24 mouse cellular contexts compared by ENCODE assay signal in genomic region chr2:60337937-60338336, GRCm38 (mm10). TPM values are rescaled to one million over a fixed set of nuclear protein-coding genes. Genes with fewer than 3 reads are reported as not detected.
DNase-seq lines count a peak whose midpoint lies in the region; ATAC-seq lines count a peak whose summit lies in the region.
"Had no signal": no experiment of that assay in that cellular context is flagged by ENCODE, and none has a peak within 500 bp of the region (broad histone marks: within the 10 kb centered on the region; RNA-seq: fewer than 3 reads in every experiment).

No protein-coding gene starts in this region.

- no peak overlapping the region for H3K27ac ChIP-seq in heart, embryonic 13.5 days (replicated peaks)
- no peak overlapping the region for H3K27ac ChIP-seq in intestine, embryonic 16.5 days (ENCODE audit: low read length)
- H3K27ac ChIP-seq: forebrain, embryonic 10.5 days; gastrocnemius, adult 2 months; hindbrain, embryonic 14.5 days; layer of hippocampus, adult 2 months; liver, embryonic 12.5 days; neural tube, embryonic 12.5 days had no signal

- no peaks in the 10 kb centered on the region for H3K9me3 ChIP-seq in heart, embryonic 13.5 days
- H3K9me3 ChIP-seq in intestine, embryonic 16.5 days (ENCODE audit: control insufficient read depth, low read length): no peaks in the 10 kb centered on the region
- H3K9me3 ChIP-seq: forebrain, embryonic 10.5 days; liver, embryonic 12.5 days; neural tube, embryonic 12.5 days had no signal

- H3K27me3 ChIP-seq in heart, embryonic 13.5 days (replicated peaks): no peaks in the 10 kb centered on the region
- H3K27me3 ChIP-seq in intestine, embryonic 16.5 days (replicated peaks; ENCODE audit: control insufficient read depth, insufficient read depth, low read length): no peaks in the 10 kb centered on the region
- H3K27me3 ChIP-seq: liver, embryonic 12.5 days had no signal

- H3K9ac ChIP-seq in heart, embryonic 13.5 days: no peak overlapping the region
- H3K9ac ChIP-seq in intestine, embryonic 16.5 days (ENCODE audit: low read depth, low read length): no peak overlapping the region
- H3K9ac ChIP-seq: hindbrain, embryonic 14.5 days; liver, embryonic 12.5 days; neural tube, embryonic 12.5 days had no signal

- no peaks in the 10 kb centered on the region for H3K36me3 ChIP-seq in heart, embryonic 13.5 days
- H3K36me3 ChIP-seq in intestine, embryonic 16.5 days (ENCODE audit: control insufficient read depth, insufficient read depth, low read length): no peaks in the 10 kb centered on the region
- H3K36me3 ChIP-seq: forebrain, embryonic 10.5 days; liver, embryonic 12.5 days; neural tube, embryonic 12.5 days had no signal

- ATAC-seq in heart, embryonic 13.5 days (ENCODE audit: extremely low read depth, insufficient number of reproducible peaks, low FRiP score, low TSS enrichment): no peak
- no peak for ATAC-seq in intestine, embryonic 16.5 days
- ATAC-seq: liver, embryonic 12.5 days had no signal

- peaks cover 8% of the 10 kb centered on the region; the same call in 1 of the 2 replicates for H3K4me1 ChIP-seq in heart, embryonic 13.5 days
- no peaks in the 10 kb centered on the region for H3K4me1 ChIP-seq in intestine, embryonic 16.5 days (ENCODE audit: control insufficient read depth, insufficient read depth, low read length)
- H3K4me1 ChIP-seq: liver, embryonic 12.5 days; neural tube, embryonic 12.5 days had no signal

- intact Hi-C loops in heart, postnatal 14 days (cut with DNase I): no loop called here
- intact Hi-C loops in gastrocnemius, postnatal 36 days (cut with DNase I): no loop called here

- DNase-seq in heart, postnatal 14 days: no peak
- peak; percentile 16 for DNase-seq in embryo, embryonic 11 days
- DNase-seq in kidney, adult 8-10 months: peak; percentile 22 to 38
- DNase-seq in kidney, postnatal 14 days: peak; percentile 44
- no peak for DNase-seq in gastrocnemius, postnatal 25 days
- no peak for DNase-seq in gastrocnemius, postnatal 36 days
- DNase-seq: adrenal gland, adult 2 months; B cell, adult 2 months; cerebellum, adult 9-10 months; gastrocnemius, adult 2 months; heart, adult 18-20 months; heart, postnatal 10 days; lung, adult 2 months; lung, postnatal 4 days; right cerebral cortex, adult 18-20 months; thymus, postnatal 14 days had no signal

- no peak overlapping the region for H3K4me3 ChIP-seq in heart, embryonic 13.5 days
- no peak overlapping the region for H3K4me3 ChIP-seq in intestine, embryonic 16.5 days (ENCODE audit: low read length)
- H3K4me3 ChIP-seq: forebrain, embryonic 10.5 days; gastrocnemius, adult 2 months; layer of hippocampus, adult 2 months; liver, embryonic 12.5 days; neural tube, embryonic 12.5 days had no signal

- peak overlapping the region; percentile 36 for H3K4me2 ChIP-seq in heart, embryonic 13.5 days
- no peak overlapping the region for H3K4me2 ChIP-seq in intestine, embryonic 16.5 days (ENCODE audit: low read depth, low read length)
- H3K4me2 ChIP-seq: hindbrain, embryonic 14.5 days; liver, embryonic 12.5 days; midbrain, embryonic 11.5 days; neural tube, embryonic 12.5 days had no signal

- WGBS in heart, embryonic 13.5 days: 40% methylated on average over 9 of the region's 9 CpGs
- 45% methylated on average over 9 of the region's 9 CpGs for WGBS in intestine, embryonic 16.5 days

RNA-seq across cellular contexts. Expression of gene Ly75, which starts 45.2 kb away (rescaled TPM):
- polyA plus RNA-seq in heart, embryonic 13.5 days (2015; fragmentation: Nextera tagmentation; extraction: Ambion mirVana): 1.3 TPM in 2 replicates
- total RNA-seq in heart, postnatal 14 days (2021): 1 to 10 TPM in 1 of 2 experiments, under 1 TPM in 1; 0.84 to 2.2 TPM
- 0.84 and 1.2 TPM in 2 replicates for polyA plus RNA-seq in intestine, embryonic 16.5 days (2015; fragmentation: Nextera tagmentation; extraction: Ambion mirVana)
- under 1 TPM in 1 of 2 experiments, not detected in 1; 0.08 TPM for total RNA-seq in gastrocnemius, postnatal 25 days (2021)
- under 1 TPM; 0.07 to 0.54 TPM for total RNA-seq in gastrocnemius, postnatal 36 days (2021)

RNA-seq across cellular contexts. Expression of gene Cd302, which starts 53.6 kb away (rescaled TPM):
- polyA plus RNA-seq in heart, embryonic 13.5 days (2015; fragmentation: Nextera tagmentation; extraction: Ambion mirVana): 21.3 and 23.1 TPM in 2 replicates
- total RNA-seq in heart, postnatal 14 days (2021): 10 to 100 TPM; 11.0 to 11.7 TPM
- 39.5 and 41.2 TPM in 2 replicates for polyA plus RNA-seq in intestine, embryonic 16.5 days (2015; fragmentation: Nextera tagmentation; extraction: Ambion mirVana)
- 10 to 100 TPM in 1 of 2 experiments, 1 to 10 TPM in 1; 9.7 to 14.7 TPM for total RNA-seq in gastrocnemius, postnatal 25 days (2021)
- 1 to 10 TPM; 7.7 to 8.3 TPM for total RNA-seq in gastrocnemius, postnatal 36 days (2021)

Comparison
In these comparisons a context has a peak if more than half of its experiments do, and no peak if none do; other contexts are left out.
1. DNase-seq: peak in embryo, embryonic 11 days (single experiment), kidney, adult 8-10 months (2 of 2) and kidney, postnatal 14 days (single experiment); none in heart, postnatal 14 days (0 of 2), gastrocnemius, postnatal 25 days (single experiment) and gastrocnemius, postnatal 36 days (0 of 2).